Mouse (Mus musculus) gastrocnemius, adult 18-20 months (tissue): Measurements from ENCODE around the gene Cdkl3. TPM values are rescaled to one million over a fixed set of nuclear protein-coding genes. Genes with fewer than 3 reads are reported as not detected.

Experiments
- DNase-seq: peaks from one replicate; pipeline ENCODE4 v3.0.0; 2021; ENCODE audit warnings: low spot score
- total RNA-seq, 2 experiments: library from RNA; stranded (reverse); gene quantifications; 2 replicates each; pipeline ENCODE4 v1.2.3; 2021

Cdkl3 gene
- total RNA-seq, 2 experiments from 2014 or later, result 3.0 to 4.6 TPM

DNA sequence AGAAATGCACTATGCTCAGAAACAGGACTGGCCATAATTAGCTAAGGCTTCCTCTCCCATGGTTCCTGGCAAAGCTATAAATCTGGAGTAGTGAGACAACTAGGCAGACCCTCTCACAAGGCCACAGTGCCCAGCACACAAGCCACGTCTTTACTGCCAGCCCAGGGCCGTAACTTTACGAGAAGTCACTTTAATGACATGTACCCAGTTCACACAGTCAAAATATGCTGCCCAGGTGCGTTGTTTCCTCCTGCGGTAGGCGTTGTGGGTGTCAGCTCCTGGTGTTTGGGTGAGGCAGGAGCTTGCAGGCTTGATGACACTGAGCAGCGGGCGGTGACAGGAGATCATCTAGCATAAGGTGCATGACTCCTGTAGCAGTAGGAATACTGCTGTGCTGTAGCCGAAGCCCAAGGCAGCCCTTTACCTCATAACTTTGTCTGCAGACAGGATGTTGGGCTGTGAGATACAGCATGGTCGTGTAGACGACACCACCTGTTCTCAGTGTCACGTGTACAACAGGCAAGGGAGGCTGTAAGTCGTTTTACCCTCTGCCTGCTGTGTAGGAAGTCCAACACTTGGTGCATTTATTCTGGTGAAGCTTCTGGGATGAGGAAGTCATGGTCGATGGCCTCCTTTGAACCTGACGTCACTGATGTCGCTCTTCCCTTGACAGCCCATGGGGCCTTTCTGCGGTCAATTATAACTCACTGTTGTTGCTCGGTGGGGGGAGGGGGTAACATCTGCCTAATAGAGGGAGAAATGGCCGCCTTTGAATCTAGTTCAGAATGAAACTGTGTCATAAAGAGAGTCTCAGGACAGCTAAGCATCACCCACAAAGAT, 72.0 kb downstream of the Cdkl3 start:
- no peak for DNase-seq

DNA sequence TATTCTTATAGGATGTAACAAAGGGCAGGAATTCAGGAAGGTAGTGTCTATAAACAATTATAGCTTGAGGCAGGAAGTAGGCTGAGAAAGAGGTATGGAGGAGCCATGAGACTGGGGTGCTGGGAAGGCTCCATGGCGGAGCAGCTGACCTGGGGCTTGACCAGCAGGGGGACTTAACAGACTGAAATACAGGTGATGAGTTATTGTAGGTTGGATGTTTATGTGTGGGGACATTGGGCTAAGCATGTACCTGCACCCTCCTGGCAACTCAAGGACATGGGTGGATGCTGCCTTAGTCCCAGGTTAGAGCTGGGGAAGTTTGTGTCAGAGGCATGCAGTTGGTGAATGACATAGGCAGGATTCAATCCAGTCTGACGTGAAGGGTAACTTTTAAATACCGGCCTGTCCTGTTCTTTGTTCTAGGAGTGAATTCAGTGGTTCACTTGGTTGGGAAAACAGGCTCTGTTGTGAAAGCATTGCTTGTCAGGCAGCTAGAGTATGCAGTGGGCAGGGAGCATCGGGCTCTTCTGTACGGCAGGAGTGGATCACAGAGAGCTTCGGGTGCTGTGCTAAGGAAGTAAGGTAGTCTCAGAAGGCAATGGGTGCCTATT, 72.8 kb downstream of the Cdkl3 start:
- no peak for DNase-seq

DNA sequence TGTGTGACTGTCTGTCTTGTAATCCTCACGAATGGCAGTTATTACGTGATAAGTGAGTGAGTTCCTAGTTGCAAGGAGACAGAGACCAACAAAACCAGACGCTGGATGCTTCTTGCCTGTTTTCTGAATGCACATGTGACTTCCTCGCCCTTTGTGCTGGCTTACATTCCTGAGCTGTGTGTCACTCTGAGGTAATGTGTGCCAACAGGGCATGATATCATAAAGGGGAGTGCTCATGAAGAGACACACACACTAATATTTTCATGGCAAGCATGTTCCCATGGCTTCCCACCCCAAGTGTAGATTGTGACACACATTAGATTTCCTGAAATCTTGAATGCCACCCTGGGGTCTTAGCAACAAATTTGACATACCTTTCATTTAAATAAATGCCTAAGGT, 73.9 kb downstream of the Cdkl3 start:
- no peak for DNase-seq

DNA sequence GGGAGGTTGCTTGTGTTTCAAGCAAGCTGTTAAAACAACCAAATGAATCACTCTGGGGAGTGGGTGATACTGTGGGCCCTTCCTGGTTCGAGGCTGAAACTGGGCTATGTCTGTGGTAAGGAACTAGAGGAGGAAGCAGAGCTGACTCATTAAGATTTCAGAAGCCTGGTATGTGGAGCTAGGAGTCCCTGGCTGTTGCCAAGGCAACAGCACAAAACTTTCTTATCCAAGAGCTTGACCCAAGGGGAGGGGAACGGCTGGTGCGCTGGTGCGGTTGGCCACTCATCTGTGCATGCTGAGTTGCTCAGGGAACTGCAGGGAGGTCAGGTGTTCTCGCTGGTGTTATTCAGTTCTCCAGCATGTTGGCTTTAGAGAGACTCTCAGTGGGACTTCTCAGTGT, 76.0 kb downstream of the Cdkl3 start:
- no peak for DNase-seq

DNA sequence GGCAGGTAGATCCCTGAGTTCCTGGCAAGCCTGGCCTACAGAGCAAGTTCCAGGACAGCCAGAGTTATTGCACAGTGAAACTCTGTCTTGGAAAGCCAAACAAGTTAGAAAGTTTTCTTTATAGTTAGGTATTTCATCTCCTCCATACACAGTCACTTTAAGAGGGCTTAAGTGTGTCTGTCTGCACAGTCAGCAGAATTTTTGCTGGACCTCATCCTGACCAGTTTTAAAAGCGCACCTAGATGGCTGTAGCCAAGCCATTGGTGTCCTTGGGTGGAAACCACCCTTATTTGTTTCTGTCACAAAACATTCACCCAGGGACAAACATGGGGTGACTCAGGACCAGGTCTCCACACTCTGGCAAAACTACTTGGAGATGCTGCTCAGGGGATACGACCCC, 76.6 kb downstream of the Cdkl3 start:
- DNase-seq, result no peak

DNA sequence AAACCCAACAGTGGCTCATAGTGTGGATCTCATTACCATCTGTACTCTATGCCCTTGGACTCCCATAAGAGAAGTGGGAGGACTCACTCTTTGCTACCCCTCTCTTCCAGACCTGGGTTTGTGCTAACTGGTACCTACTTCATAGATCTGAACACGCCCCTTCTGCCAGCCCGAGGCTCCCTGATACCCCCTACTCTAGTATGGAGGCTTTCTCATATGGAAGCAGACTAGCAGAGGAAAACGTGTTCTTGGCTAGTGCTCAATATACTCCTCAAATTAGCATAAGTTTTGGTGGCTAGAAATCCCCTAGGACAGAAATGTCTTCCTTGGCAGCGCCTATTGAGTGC, 81.8 kb downstream of the Cdkl3 start:
- no peak for DNase-seq

DNA sequence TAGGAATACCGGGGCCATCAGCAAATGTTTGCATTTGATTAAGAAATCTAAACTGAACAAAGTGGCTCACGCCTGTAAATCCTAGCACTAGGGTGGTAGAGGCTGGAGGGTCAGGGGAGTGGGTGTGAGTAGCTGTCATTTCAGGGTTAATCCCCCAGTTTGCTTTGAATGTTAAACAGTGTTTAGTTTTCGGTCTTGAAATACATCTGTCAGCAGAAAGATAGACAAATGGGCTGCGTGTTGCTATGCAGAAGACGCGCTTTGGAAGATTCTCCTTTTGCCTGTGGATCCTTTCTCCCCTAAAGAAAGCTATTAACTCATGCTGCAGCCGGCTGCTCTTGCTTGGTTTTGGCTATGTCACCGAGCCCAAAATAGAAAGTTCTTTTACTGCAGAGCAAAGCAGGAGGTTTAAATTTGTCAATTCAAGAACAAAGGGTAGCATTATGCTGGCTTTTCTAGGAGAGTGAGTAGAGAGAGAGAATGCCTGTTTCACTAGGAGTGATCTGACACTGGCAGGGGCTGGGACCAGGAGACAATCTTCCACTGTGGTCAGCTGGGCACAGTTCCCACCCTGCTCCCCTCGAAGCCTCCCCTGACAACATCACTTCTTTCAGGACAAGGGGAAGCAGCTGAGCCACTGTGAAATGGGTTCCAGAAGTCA, 82.3 kb downstream of the Cdkl3 start:
- DNase-seq, result no peak

DNA sequence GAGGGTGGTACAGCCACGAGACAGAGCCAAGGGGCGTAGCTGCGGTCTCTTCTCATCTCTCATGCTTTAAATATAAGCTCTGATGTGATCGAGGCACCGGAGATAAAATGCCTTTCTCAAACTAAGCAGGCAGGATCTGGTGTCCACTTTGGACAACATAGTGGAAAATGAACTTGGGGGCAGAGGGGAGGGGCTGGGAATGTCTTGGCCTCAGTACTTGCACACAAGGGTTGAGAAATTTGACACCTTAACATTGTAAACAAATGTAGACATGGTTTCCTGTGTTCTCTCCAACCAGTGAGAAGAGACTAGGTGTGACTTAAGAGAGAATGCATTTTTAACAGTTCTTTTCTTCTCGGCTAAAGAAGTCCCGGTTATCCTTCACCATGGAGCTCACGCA, 85.3 kb downstream of the Cdkl3 start:
- peak; percentile 50 for DNase-seq

DNA sequence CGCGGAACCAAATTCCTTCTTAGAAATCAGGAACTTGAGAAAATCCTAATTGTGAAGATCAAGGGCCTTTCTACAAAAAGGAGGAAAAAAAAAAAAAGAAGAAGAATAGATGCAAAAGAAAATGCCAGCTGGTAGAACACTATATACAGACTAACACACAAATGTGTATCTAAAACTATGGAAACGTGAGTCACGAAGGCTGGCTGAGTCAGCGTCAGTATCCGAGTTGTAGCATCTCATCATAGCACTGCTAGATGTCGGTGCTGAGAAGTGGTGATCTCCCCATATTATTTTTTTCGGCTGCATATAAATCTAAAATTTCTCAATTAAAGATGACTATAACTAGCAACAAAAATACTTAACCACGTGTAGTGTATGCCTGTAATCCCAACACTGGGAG, 87.2 kb downstream of the Cdkl3 start:
- DNase-seq, result no peak

DNA sequence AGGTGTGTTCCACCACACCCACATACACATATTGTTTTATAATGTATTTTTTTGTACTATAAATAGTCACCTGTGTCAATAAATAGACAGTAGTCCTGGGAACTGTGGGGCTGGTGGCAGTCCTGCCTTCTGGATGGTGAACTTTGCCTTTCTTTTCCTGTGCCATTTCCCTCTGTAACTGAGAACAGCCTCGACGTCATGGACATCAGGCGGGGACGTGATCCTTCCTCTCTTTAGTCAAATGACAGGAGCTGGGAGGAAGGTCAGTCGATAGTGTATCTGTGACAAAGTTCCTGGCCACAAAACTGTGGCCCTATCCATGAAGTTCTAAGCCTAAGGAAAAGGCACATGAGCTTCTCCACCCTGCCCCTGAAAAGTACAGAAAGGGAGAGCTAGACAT, 90.5 kb downstream of the Cdkl3 start:
- peak; percentile 66 for DNase-seq

DNA sequence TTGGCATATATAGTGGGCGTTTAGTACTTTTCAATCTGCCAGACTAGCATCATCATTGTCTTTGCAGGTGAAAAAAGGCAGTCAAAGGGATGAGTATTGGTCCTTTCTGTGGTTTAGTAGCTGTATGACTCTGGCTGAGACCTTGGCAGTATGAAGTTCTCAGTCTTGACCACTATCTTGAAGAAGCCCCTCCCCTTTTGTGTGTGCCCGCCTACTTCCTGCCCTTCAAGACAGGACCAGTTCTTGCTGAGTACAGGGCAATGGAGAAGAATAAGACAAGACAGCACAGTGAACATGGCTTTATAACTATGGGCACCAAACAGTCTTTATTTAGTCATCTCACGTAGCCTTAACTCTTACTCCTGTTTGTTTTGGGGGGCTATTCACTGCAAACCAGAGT, 93.0 kb downstream of the Cdkl3 start:
- DNase-seq, result no peak

DNA sequence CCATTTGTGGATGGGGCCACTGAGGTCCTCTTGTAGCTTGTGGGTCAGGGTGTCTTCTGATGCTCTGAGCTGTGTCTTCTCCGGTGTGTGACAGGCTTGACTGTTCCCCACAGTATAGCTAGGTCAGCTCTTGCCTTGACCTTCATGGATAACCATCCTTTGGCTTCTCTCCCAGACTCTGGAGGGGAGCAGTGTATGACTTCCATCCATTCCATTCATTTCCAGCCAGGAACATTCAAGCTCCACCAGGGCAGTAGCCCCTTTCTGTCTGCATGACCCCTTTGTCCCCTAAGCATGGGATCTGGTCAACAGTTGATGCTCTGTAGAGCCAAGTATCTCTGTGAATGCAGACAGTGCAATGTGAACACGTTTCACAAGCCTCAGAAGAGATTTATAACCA, 93.6 kb downstream of the Cdkl3 start:
- DNase-seq, result no peak

DNA sequence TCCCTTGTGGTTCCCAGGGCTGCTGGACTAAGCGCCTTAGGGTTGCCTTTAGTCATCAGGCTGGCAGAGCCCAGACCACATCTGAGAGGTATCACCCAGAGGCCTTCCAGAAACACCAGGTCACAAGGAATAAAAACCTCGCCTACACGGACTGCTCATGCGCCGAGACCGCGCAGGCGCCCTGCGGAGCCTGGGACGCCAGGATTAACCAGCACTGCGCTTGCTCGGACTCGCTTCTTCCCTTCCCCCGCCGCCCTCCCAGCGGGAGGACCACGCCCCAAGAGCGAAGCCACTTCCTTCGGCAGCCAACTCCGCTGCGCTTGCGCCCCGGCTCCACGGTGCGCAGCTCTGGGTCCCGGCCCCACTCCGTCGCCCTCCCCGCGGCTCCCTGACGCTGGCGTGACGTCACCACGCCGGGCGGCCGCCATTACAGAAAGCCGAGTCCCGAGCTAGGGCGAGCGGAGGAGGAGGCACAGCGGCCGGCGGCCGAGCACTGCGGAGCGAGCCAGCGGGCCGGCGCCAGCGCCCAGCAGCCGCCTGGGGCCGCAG, 94.5 kb downstream of the Cdkl3 start, which contains the start of gene Ppp2ca:
TSS of gene Ppp2ca (plus strand) at position 284 of the 549 bp plus-strand sequence.
- DNase-seq, result peak; percentile 98

DNA sequence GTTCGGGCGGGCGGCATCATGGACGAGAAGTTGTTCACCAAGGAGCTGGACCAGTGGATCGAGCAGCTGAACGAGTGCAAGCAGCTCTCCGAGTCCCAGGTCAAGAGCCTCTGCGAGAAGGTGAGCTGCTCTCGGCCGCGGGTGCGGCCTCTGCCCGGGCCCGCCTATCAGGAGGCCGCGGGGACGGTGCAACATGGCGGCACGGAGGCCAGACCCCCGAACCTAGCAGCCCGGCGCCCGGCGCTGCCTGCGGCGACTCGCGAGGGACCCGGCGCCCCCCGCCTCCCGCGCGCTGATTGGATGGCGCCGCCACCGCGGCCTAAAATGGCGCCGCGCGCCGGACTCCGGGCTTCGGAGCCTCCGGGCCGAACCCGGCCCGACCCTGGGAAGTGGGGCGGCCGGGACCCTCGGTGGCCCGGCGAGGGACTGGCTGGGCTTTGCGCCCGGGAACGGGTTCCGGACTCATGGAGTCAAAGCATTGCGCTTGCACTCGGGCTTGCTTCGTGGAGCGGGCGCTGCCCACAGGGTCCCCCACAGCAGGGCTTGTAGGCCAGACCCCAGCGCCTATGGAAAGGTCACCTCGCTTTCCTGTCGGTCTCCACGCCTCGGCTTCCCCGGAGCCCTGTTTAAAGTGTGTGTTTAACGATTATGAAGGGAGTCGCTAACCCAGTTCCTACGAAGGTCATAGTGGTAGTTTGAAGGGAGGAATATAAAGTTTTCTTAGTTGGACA, 95.2 kb downstream of the Cdkl3 start:
- peak; percentile 49 for DNase-seq

DNA sequence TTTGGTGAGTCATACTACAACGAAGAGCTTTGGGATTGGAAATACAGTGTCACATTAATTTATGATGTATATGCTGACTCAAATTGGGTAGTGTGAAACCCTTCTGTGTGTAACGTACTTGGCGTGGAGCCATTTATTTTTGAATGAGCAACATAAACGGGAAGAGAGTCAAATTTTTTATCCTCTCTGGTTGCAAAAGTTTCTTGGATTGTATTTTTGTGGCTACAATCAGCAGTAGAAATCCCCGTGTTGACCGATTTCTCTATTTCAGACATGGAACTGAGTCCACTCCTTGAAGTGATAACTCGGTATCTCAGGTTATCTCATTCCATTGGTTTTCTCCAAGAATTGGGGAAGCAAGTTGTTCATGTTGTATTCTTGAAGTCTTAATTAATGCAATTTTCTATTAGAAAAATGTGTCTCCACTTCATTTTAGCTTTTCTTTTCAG, 95.8 kb downstream of the Cdkl3 start:
- DNase-seq, result no peak

DNA sequence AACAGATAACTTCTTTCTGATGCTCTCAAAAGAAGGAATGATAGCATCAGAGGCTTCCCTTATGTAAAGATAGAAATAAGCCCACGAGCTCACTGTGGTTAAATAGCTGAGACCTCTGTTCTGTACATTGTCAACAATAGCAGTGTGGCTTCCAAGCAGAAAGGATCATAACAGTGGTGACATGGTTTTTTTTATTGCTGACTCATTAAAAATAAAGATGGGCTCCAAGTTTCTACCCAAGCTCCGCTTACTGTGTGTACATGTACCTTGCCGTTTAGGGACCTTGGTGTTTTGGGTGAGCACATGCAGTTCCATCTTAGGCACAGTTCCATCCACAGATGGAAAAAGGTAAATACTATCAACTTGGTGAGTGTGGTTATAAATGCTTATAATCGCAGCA, 99.0 kb downstream of the Cdkl3 start:
- no peak for DNase-seq

DNA sequence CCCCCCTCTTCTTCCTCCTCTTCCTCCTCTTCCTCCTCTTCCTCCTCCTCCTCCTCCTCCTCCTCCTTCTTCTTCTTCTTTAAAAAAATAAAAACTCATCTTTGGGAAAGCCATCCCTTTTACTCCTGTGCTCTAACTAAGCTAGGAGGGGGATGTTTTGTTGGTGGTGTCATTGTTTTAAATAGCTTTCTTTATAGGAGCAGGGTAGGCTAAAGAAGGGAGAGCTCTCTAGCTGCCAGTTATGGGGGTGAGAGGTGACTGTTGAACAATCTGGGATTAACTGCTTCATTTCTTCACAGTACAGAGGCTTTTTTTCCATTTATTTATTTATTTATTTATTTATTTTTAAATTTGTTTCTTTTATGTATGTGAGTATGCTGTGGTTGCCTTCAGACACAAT, 101.5 kb downstream of the Cdkl3 start:
- no peak for DNase-seq

DNA sequence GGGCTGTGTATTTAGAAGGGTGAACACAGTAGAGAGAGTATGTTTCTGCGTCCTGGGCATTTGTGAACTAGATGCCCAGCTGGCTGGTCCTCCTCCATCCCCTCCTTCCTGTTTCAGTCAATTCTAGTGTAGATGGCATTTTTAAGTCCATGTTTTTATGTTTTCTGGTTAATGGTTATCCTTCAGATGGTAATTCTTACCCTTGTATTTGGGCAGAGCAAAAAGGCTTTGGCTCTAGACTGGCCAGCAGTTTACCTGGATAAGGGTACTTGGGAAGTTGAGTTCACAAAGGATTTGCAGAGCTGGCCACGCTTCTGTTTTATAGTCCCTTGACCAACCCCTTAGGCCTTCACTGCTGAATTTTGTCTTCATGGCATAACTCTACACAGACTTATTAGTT, 102.0 kb downstream of the Cdkl3 start:
- DNase-seq, result no peak

DNA sequence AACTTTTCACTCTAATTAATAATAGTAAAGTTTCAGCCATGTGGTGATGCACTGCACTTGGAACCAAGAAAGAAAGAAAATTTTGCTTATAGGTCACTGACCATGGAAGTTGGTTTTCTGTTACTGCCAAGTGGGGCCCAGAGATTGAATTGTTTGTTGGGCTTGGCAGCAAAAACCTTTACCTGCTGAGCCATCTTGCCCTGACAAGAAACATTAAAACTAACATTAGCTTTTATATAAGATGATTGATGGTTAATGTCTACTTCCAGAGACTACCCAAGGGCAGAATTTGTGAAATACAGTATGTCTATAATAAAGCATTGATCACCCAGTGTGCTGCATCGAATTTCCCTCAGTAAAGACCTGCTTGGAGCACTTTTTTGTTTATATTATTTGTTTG, 102.4 kb downstream of the Cdkl3 start:
- DNase-seq, result no peak

DNA sequence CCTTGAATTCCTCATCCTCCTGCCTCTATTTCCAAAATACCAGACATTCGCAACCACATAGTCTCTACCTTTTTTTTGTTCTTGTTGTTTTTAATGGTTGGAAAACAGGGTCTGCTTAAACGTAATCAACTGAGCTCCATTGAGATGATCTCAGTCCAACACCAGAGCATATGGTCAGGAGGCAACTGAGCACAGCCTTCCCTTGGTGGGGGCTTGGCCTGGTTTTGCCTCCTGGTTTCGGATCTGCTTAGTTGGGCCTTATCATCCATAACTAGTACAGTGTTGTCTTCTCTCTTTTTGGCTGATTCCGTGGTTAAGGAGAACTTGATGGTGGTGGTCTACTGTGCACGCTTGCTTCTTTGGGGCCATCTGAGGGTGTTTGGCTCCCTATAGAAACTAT, 104.8 kb downstream of the Cdkl3 start:
- no peak for DNase-seq

DNA sequence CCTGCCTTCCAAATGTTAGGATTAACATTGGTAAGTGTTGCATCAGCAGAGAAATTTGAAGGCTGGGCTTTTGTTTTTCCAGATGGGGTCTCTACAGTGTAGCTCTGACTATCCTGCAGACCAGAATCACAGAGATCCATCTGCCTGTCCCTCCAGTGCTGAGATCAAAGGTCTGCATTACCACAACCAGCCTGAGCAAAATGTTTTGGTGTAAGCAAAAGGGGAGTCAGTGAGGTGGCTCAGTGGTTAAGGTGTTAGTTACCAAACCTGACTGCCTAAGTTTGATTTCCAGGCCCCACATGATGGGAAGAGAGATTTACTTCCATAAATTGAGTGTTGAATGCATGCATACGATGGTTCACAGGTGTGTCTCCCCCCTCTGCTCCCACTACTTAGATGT, 105.4 kb downstream of the Cdkl3 start:
- no peak for DNase-seq

DNA sequence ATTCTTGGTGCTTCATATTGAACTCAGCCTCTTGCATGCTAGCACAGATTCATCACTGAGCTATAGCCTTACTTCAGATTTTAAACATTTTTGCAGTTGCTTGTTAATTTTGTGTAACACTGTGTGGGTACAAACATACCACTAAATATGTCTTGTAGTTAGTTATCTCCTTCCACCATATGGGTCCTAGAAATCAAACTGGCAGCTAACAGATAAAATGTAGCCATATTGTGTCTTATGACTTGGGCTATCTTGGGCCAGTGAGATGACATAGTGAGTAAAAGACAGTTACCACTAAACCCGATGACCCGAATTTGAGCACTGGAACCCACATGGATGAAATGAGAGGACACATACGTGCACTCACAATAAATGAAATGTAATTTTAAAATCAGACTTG, 111.5 kb downstream of the Cdkl3 start:
- DNase-seq, result no peak
